Mouse (Mus musculus) Patski (cell line): ENCODE measurements around the gene Larp6. TPM values are rescaled to one million over a fixed set of nuclear protein-coding genes. Genes with fewer than 3 reads are reported as not detected.

Source experiments
- ATAC-seq: fragments of 100-300 bp; one replicate; pipeline ENCODE4 v1.8.0; 2021
- CTCF ChIA-PET: fragments of 350-600 bp; sonication (Branson Sonifier 250); formaldehyde crosslinking; loops from one replicate; lab custom pipeline; 2022; ENCODE audit warnings: inconsistent platforms; lab: Charles Lee
- POLR2A ChIA-PET: fragments of 350-600 bp; sonication (Branson Sonifier 250); formaldehyde crosslinking; loops from one replicate; lab custom pipeline; 2022; ENCODE audit warnings: antibody characterized with exemption, inconsistent platforms; lab: Charles Lee
- DNase-seq: peaks from one replicate; pipeline ENCODE4 v3.0.0-alpha.2; 2011; ENCODE audit warnings: low read depth, low spot score
- H3K27me3 ChIP-seq: fragments of 371-371 bp; one replicate; pipeline ENCODE4 v1.5.1; 2021
- CTCF ChIP-seq: fragments of 100-300 bp; IDR thresholded peaks from one replicate; pipeline ENCODE4 v1.5.1; 2021
- in situ Hi-C: fragments of 300-500 bp; cut with MboI; formaldehyde crosslinking; loops from 3 replicates; pipeline ENCODE4 v1.11.1; 2018; ENCODE audit warnings: low pct_unique_long_range_greater_than_20kb, mixed read lengths
- polyA plus RNA-seq: library from polyadenylated mRNA; unstranded; gene quantifications from one replicate; pipeline ENCODE4 v1.2.3, GENCODE M21; 2021

Larp6 gene
- polyA plus RNA-seq, 1 experiment from 2014 or later = not detected

GRCm38 (mm10) chr9:60744171-60744969 is 31.6 kb downstream of the Larp6 start:
- H3K27me3 ChIP-seq = no peaks in the 10 kb centered on the region
- TF ChIP-seq CTCF = peak; percentile 91
- ATAC-seq (no peak), DNase-seq (peak; percentile 10)
- in situ Hi-C loops = no loop called here
- ChIA-PET CTCF (interaction anchor here (0.7 to 2.6 kb wide), 11 partner anchors 12 to 117 kb away, joined by 3 to 10 read pairs (median 3); no protein-coding TSS in a partner anchor), POLR2A (no interaction called here)

GRCm38 (mm10) chr9:60744971-60745370 is 32.2 kb downstream of the Larp6 start:
- ChIA-PET CTCF (interaction anchor here (0.7 to 2.6 kb wide), 10 partner anchors 11 to 116 kb away, joined by 3 to 10 read pairs (median 4); no protein-coding TSS in a partner anchor), POLR2A (no interaction called here)
- H3K27me3 ChIP-seq = no peaks in the 10 kb centered on the region
- ATAC-seq = no peak
- no peak for DNase-seq
- peak; percentile 3 for TF ChIP-seq CTCF
- in situ Hi-C loops = no loop called here

GRCm38 (mm10) chr9:60746561-60746960 is 33.8 kb downstream of the Larp6 start:
- in situ Hi-C loops = no loop called here
- ChIA-PET CTCF (no interaction called here), POLR2A (no interaction called here)
- no peak for ATAC-seq
- no peaks in the 10 kb centered on the region for H3K27me3 ChIP-seq
- no peak for TF ChIP-seq CTCF
- no peak for DNase-seq

- in situ Hi-C loops = no loop called here
- no peak for ATAC-seq
- no peak for TF ChIP-seq CTCF
- no peaks in the 10 kb centered on the region for H3K27me3 ChIP-seq
- DNase-seq = no peak
- ChIA-PET CTCF (interaction anchor here (0.9 kb wide), 1 partner anchor 44 kb away, joined by 4 read pairs; no protein-coding TSS in a partner anchor), POLR2A (no interaction called here)
These were observed 34.9 kb downstream of the Larp6 start for GRCm38 (mm10) chr9:60747672-60748071.

GRCm38 (mm10) chr9:60748191-60748590 is 35.4 kb downstream of the Larp6 start:
- ChIA-PET CTCF (interaction anchor here (0.9 kb wide), 1 partner anchor 44 kb away, joined by 4 read pairs; no protein-coding TSS in a partner anchor), POLR2A (no interaction called here)
- DNase-seq (no peak), ATAC-seq (no peak)
- H3K27me3 ChIP-seq = no peaks in the 10 kb centered on the region
- no peak for TF ChIP-seq CTCF
- in situ Hi-C loops = no loop called here

GRCm38 (mm10) chr9:60749105-60749504 is 36.3 kb downstream of the Larp6 start:
- ChIA-PET CTCF (interaction anchor here (0.9 kb wide), 1 partner anchor 124 kb away, joined by 3 read pairs; no protein-coding TSS in a partner anchor), POLR2A (no interaction called here)
- H3K27me3 ChIP-seq = no peaks in the 10 kb centered on the region
- TF ChIP-seq CTCF = peak; percentile 53
- in situ Hi-C loops = no loop called here
- DNase-seq = no peak
- no peak for ATAC-seq

GRCm38 (mm10) chr9:60751098-60751497 is 38.3 kb downstream of the Larp6 start:
- ATAC-seq = no peak
- no peak for DNase-seq
- no peak for TF ChIP-seq CTCF
- CTCF ChIA-PET = no interaction called here
- in situ Hi-C loops = no loop called here
- POLR2A ChIA-PET = no interaction called here
- H3K27me3 ChIP-seq = no peaks in the 10 kb centered on the region

GRCm38 (mm10) chr9:60751971-60752370 is 39.2 kb downstream of the Larp6 start:
- in situ Hi-C loops = no loop called here
- DNase-seq = no peak
- POLR2A ChIA-PET = no interaction called here
- CTCF ChIA-PET = interaction anchor here (1.3 kb wide), 1 partner anchor 34 kb away, joined by 3 read pairs; no protein-coding TSS in a partner anchor
- no peak for ATAC-seq
- no peak for TF ChIP-seq CTCF
- H3K27me3 ChIP-seq = no peaks in the 10 kb centered on the region

- DNase-seq = no peak
- ChIA-PET POLR2A (no interaction called here), CTCF (interaction anchor here (1.3 kb wide), 1 partner anchor 34 kb away, joined by 3 read pairs; no protein-coding TSS in a partner anchor)
- H3K27me3 ChIP-seq = no peaks in the 10 kb centered on the region
- no peak for TF ChIP-seq CTCF
- ATAC-seq = no peak
- in situ Hi-C loops = no loop called here
These were observed 39.8 kb downstream of the Larp6 start for GRCm38 (mm10) chr9:60752636-60753035.

- TF ChIP-seq CTCF = peak; percentile 77
- no peak for ATAC-seq
These were observed 43.5 kb downstream of the Larp6 start for GRCm38 (mm10) chr9:60756258-60756657.

More at GRCm38 (mm10) chr9:60756258-60756657, 43.5 kb downstream of the Larp6 start:
- CTCF ChIA-PET = interaction anchor here (1.0 to 2.0 kb wide), 4 partner anchors 9 to 102 kb away, joined by 3 to 5 read pairs (median 4); no protein-coding TSS in a partner anchor
- POLR2A ChIA-PET = no interaction called here
- H3K27me3 ChIP-seq = no peaks in the 10 kb centered on the region
- no peak for DNase-seq
- in situ Hi-C loops = no loop called here
